Mouse (Mus musculus) kidney, embryonic 15.5 days (tissue): ENCODE measurements around the gene Dscam. TPM values are rescaled to one million over a fixed set of nuclear protein-coding genes. Genes with fewer than 3 reads are reported as not detected.

Experiments used
- ATAC-seq: fragments of 200-750 bp; cut with Nextera tagmentation; replicated peaks from 2 replicates; pipeline ENCODE4 v1.8.0; 2017; ENCODE audit warnings: moderate TSS enrichment; ENCODE audit not compliant: low FRiP score
- H3K27ac ChIP-seq: fragments of 300-500 bp; sonication (generic); 2 replicates; pipeline ENCODE4 v1.5.1; 2015; ENCODE audit warnings: mild to moderate bottlenecking, inconsistent platforms
- H3K27me3 ChIP-seq: fragments of 300-500 bp; sonication (generic); 2 replicates; pipeline ENCODE4 v1.6.1; 2015; ENCODE audit warnings: inconsistent platforms
- H3K36me3 ChIP-seq: fragments of 300-500 bp; sonication (generic); 2 replicates; pipeline ENCODE4 v1.6.1; 2015; ENCODE audit warnings: inconsistent platforms
- H3K4me1 ChIP-seq: fragments of 300-500 bp; sonication (generic); 2 replicates; pipeline ENCODE4 v1.6.1; 2015; ENCODE audit warnings: inconsistent platforms
- H3K4me2 ChIP-seq: fragments of 300-500 bp; sonication (generic); 2 replicates; pipeline ENCODE4 v1.6.1; 2015; ENCODE audit warnings: moderate library complexity, mild to moderate bottlenecking, inconsistent platforms
- H3K4me3 ChIP-seq: fragments of 300-500 bp; sonication (generic); replicated peaks from 2 replicates; pipeline ENCODE4 v1.5.1; 2015; ENCODE audit warnings: mild to moderate bottlenecking, inconsistent platforms
- H3K9ac ChIP-seq: fragments of 300-500 bp; sonication (generic); 2 replicates; pipeline ENCODE4 v1.6.1; 2015; ENCODE audit warnings: mild to moderate bottlenecking, inconsistent platforms
- H3K9me3 ChIP-seq: fragments of 300-500 bp; sonication (generic); replicated peaks from 2 replicates; pipeline ENCODE4 v1.6.1; 2016; ENCODE audit warnings: inconsistent platforms
- WGBS: fragments of 180-500 bp; shearing (Covaris S2); methylation state at CpG from one replicate; pipeline ENCODE4 v1.1.7; 2015; ENCODE audit warnings: mixed read lengths; 5-methylcytosine and 5-hydroxymethylcytosine counted together
- polyA plus RNA-seq: library from polyadenylated mRNA; unstranded; fragments of >200 nt; fragmentation: Nextera tagmentation; extraction: Ambion mirVana; gene quantifications from 2 replicates; pipeline ENCODE4 v1.2.1, GENCODE M21; 2015

The Dscam gene
- polyA plus RNA-seq, 1 experiment from 2014 or later, result 0.06 TPM

- Histone ChIP-seq H3K9me3 (no peaks in the 10 kb centered on the region), H3K27me3 (peaks cover 2% of the 10 kb centered on the region; the same call in 1 of the 2 replicates), H3K9ac (no peak overlapping the region), H3K27ac (no peak overlapping the region), H3K4me1 (0 out of 2 replicates have a peak, but pooled peaks cover 5% of the 10 kb centered on the region), H3K4me2 (no peak overlapping the region), H3K36me3 (no peaks in the 10 kb centered on the region), H3K4me3 (no peak overlapping the region)
- 49% methylated on average over 2 of the region's 2 CpGs for WGBS
- no peak; the same call in 1 of the 2 replicates for ATAC-seq
These were observed 629.5 kb downstream of the Dscam start for GRCm38 (mm10) chr16:96541056-96541455.

Other genes with a start within 250 kb of the Dscam start
- 7.3 and 9.4 TPM in 2 replicates for gene Bace2, start 186.0 kb upstream of the Dscam start, polyA plus RNA-seq